Comparison of ENCODE assay signal across 9 mouse cellular contexts in genomic region chr5:76303379-76303744, GRCm38 (mm10). TPM values are rescaled to one million over a fixed set of nuclear protein-coding genes. Genes with fewer than 3 reads are reported as not detected.
DNase-seq lines count a peak whose midpoint lies in the region; ATAC-seq lines count a peak whose summit lies in the region.
"Had no signal": no experiment of that assay in that cellular context is flagged by ENCODE, and none has a peak within 500 bp of the region (broad histone marks: within the 10 kb centered on the region; RNA-seq: fewer than 3 reads in every experiment).

No protein-coding gene starts in this region.

- H3K27me3 ChIP-seq in forebrain, embryonic 14.5 days (replicated peaks; ENCODE audit: control insufficient read depth, insufficient read depth, low read length), result no peaks in the 10 kb centered on the region
- H3K27me3 ChIP-seq in liver, embryonic 15.5 days, result peaks cover 27% of the 10 kb centered on the region

- peak overlapping the region; percentile 81 for H3K4me2 ChIP-seq in forebrain, embryonic 14.5 days (ENCODE audit: low read length)
- peak overlapping the region; percentile 88 for H3K4me2 ChIP-seq in liver, embryonic 15.5 days

- H3K36me3 ChIP-seq in forebrain, embryonic 14.5 days (ENCODE audit: control insufficient read depth, insufficient read depth, low read length), result no peaks in the 10 kb centered on the region
- no peaks in the 10 kb centered on the region for H3K36me3 ChIP-seq in liver, embryonic 15.5 days (replicated peaks)

- H3K27ac ChIP-seq in forebrain, embryonic 14.5 days (ENCODE audit: low read depth, low read length), result peak overlapping the region; percentile 96
- H3K27ac ChIP-seq in liver, embryonic 15.5 days (replicated peaks), result peak overlapping the region; percentile 83

- H3K9ac ChIP-seq in forebrain, embryonic 14.5 days (ENCODE audit: low read length), result peak overlapping the region; percentile 93
- H3K9ac ChIP-seq in liver, embryonic 15.5 days, result peak overlapping the region; percentile 69

- H3K4me1 ChIP-seq in forebrain, embryonic 14.5 days (ENCODE audit: control insufficient read depth, insufficient read depth, low read length), result peaks cover 10% of the 10 kb centered on the region
- H3K4me1 ChIP-seq in liver, embryonic 15.5 days (replicated peaks), result peaks cover 16% of the 10 kb centered on the region

- ATAC-seq in CD4-positive, CD25-positive, alpha-beta regulatory T cell, adult 4 months, result peak; percentile 2
- no peak for ATAC-seq in forebrain, embryonic 14.5 days
- ATAC-seq in liver, embryonic 15.5 days (ENCODE audit: insufficient read depth), result no peak
- no peak for ATAC-seq in granulocyte monocyte progenitor cell, adult 5-6 weeks (replicated peaks; ENCODE audit: poor library complexity, severe bottlenecking)

- no peaks in the 10 kb centered on the region for H3K9me3 ChIP-seq in forebrain, embryonic 14.5 days (replicated peaks; ENCODE audit: control insufficient read depth, low read length)
- no peaks in the 10 kb centered on the region for H3K9me3 ChIP-seq in liver, embryonic 15.5 days (replicated peaks)

- WGBS in forebrain, embryonic 14.5 days, result 2% methylated on average over 11 of the region's 11 CpGs
- 5% methylated on average over 11 of the region's 11 CpGs for WGBS in liver, embryonic 15.5 days (ENCODE audit: insufficient replicate concordance)

- DNase-seq in heart, adult 8-10 months (ENCODE audit: low spot score), result peak; percentile 8
- DNase-seq in heart, adult 9 months (ENCODE audit: low spot score in 2 of 2), result no peak
- peak; percentile 20 for DNase-seq in forebrain, embryonic 14.5 days (ENCODE audit: low spot score)
- DNase-seq in left cerebral cortex, adult 8-10 months (ENCODE audit: low spot score in 2 of 2), result no peak
- DNase-seq in embryo, embryonic 10.5 days (ENCODE audit: low spot score), result no peak

- peak overlapping the region; percentile 98 for H3K4me3 ChIP-seq in forebrain, embryonic 14.5 days (ENCODE audit: low read depth, low read length)
- H3K4me3 ChIP-seq in liver, embryonic 15.5 days (replicated peaks), result peak overlapping the region; percentile 79

RNA-seq across cellular contexts. Expression of gene Clock, which starts 1.2 kb away (rescaled TPM):
- 10 to 100 TPM; 22.9 to 28.9 (median 23.7) TPM for total RNA-seq in heart, adult 8-10 months (2022)
- polyA plus RNA-seq in CD4-positive, CD25-positive, alpha-beta regulatory T cell, adult 4 months (2017; shearing (Covaris generic)), result 10 to 100 TPM; 15.9 to 19.1 TPM
- 8.2 and 13.6 TPM in 2 replicates for polyA plus RNA-seq in forebrain, embryonic 14.5 days (2014; fragmentation: Nextera tagmentation; extraction: Ambion mirVana)
- 1.8 and 2.1 TPM in 2 replicates for polyA plus RNA-seq in liver, embryonic 15.5 days (2015; fragmentation: Nextera tagmentation; extraction: Ambion mirVana)
- 10.6 and 12.5 TPM in 2 replicates for total RNA-seq in granulocyte monocyte progenitor cell, adult 5-6 weeks (2014; fragmentation: Nextera tagmentation)
- 8.0 and 12.3 TPM in 2 replicates for total RNA-seq in granulocyte monocyte progenitor cell, adult 5-6 weeks (2017)
- total RNA-seq in left cerebral cortex, adult 8-10 months (2022), result 10 to 100 TPM; 45.0 to 51.4 (median 46.7) TPM

RNA-seq across cellular contexts. Expression of gene Pdcl2, which starts 27.6 kb away (rescaled TPM):
- not detected for total RNA-seq in heart, adult 8-10 months (2022)
- not detected for polyA plus RNA-seq in CD4-positive, CD25-positive, alpha-beta regulatory T cell, adult 4 months (2017; shearing (Covaris generic))
- not detected in 2 replicates for polyA plus RNA-seq in forebrain, embryonic 14.5 days (2014; fragmentation: Nextera tagmentation; extraction: Ambion mirVana)
- polyA plus RNA-seq in liver, embryonic 15.5 days (2015; fragmentation: Nextera tagmentation; extraction: Ambion mirVana), result not detected in 2 replicates
- total RNA-seq in granulocyte monocyte progenitor cell, adult 5-6 weeks (2014; fragmentation: Nextera tagmentation), result not detected in 2 replicates
- total RNA-seq in granulocyte monocyte progenitor cell, adult 5-6 weeks (2017), result not detected in 2 replicates
- total RNA-seq in left cerebral cortex, adult 8-10 months (2022), result not detected
- polyA plus RNA-seq: gonadal fat pad, adult 2 months had no signal

Comparison
In these comparisons a context has a peak if more than half of its experiments do, and no peak if none do; other contexts are left out.
1. DNase-seq: peak in heart, adult 8-10 months (single experiment) and forebrain, embryonic 14.5 days (single experiment); none in heart, adult 9 months (0 of 2), left cerebral cortex, adult 8-10 months (0 of 2) and embryo, embryonic 10.5 days (single experiment).